Mouse (Mus musculus) induced T-regulatory cell, adult 2 months (primary cell): ENCODE results near the gene Slc22a14.
A peak's percentile ranks its signal among the peaks of the same experiment; 100 is the strongest.

Experiments used
- DNase-seq: peaks from one replicate; pipeline ENCODE4 v3.0.0-alpha.2; 2012; ENCODE audit warnings: low read depth

The Slc22a14 gene

DNA sequence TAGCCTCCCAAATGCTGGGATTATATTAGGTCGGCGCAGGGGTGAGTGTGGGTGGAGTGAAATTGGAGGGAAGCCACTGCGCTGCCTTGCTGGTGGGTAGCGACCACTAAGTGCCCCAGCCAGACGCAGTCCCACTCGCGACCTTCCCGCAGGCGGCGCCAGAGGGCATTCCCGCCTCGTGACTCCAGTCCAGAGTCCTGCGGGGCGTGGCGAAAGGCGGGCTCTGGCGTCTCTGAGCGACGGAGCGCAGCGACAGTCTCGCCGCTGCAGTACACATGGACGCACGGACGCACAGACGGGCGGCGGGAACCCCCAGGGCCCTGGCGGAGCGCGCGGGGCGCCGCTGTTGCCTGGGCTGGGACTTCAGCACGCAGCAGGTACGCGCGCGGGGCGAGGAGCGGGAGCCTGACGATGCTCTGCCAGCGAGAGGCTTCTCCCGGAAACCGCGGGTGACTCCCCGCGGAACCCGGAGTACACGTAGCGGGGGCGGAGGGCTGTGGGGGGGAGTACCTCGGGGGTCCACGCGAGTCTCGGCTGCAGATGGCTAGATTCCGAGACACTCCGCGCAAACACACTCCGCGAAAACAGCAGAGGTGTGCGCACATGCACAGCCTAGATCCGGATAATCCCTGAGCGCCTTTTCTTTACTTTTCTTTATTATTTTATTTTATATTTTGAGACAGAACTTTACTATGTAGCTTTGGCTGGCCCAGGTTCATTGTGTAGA lies 7.9 kb downstream of the Slc22a14 start, which contains the start of gene Xylb:
Xylb (plus strand) TSS at position 51 of the 727 bp plus-strand sequence.
- peak; percentile 83 for DNase-seq

GRCm38 (mm10) chr9:119355943-119356342 lies 9.4 kb downstream of the Slc22a14 start:
- DNase-seq, result no peak

DNA sequence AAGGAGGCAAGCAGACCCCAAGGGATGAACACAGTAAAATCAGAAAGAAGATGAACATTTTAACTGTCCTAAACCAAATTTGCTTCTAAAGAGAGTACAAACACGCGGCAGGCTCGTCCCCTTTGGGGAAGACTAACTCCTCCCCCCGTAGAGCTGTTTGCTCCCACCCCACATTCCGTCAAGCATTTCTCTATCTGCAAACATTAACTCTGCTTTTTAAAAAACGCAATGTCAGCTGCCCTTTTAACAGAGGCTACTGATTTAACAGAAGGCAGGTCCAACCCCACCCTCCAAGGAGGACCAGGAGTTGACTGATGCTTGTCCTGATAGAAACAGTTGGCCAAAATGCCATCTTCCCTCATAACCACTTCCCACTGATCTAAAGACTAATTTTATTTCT lies 11.4 kb downstream of the Slc22a14 start:
- DNase-seq, result no peak

DNA sequence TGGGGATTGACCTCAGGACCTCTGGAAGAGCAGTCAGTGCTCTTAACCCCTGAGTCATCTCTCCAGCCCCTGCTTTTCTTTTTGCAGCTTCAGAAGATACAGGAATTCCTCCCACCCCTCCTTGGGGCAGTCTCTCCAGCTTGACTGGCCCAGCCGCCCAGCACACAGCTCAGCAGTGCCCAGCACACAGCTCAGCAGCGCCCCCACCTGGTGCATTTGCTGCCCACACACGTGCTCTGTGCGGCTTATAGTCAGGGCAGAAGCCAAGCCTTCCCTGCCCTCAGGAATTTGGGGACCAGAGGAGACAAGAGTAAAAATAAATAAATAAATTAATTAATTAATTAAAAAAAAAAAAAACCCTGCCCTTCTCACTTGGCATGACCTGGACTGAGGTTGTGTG lies 13.3 kb downstream of the Slc22a14 start:
- peak; percentile 79 for DNase-seq

GRCm38 (mm10) chr9:119350947-119351705 lies 14.2 kb downstream of the Slc22a14 start:
- DNase-seq, result no peak

GRCm38 (mm10) chr9:119350531-119350930 lies 14.8 kb downstream of the Slc22a14 start:
- DNase-seq, result no peak

- DNase-seq, result no peak
These were observed 19.0 kb downstream of the Slc22a14 start for GRCm38 (mm10) chr9:119346376-119346775.

DNA sequence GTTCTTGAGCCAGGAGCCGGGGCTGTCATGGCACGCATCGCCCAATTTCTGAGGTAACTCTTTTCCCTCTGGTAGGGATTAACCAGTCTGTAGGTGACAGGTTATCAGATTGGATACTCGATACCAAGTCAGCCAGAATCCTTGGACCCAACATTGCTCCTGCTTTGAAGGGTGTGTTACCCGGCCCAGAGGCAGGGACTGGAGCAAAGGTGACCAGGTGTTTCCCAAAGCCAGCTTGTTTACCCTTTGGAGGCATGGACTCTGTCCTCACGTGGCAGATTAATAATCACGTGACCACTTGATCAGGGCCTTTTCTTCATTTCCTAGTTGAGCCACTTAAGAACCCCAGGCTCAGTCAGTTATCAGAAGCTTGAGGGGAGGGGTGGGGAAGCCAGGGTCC lies 22.6 kb downstream of the Slc22a14 start:
- no peak for DNase-seq

DNA sequence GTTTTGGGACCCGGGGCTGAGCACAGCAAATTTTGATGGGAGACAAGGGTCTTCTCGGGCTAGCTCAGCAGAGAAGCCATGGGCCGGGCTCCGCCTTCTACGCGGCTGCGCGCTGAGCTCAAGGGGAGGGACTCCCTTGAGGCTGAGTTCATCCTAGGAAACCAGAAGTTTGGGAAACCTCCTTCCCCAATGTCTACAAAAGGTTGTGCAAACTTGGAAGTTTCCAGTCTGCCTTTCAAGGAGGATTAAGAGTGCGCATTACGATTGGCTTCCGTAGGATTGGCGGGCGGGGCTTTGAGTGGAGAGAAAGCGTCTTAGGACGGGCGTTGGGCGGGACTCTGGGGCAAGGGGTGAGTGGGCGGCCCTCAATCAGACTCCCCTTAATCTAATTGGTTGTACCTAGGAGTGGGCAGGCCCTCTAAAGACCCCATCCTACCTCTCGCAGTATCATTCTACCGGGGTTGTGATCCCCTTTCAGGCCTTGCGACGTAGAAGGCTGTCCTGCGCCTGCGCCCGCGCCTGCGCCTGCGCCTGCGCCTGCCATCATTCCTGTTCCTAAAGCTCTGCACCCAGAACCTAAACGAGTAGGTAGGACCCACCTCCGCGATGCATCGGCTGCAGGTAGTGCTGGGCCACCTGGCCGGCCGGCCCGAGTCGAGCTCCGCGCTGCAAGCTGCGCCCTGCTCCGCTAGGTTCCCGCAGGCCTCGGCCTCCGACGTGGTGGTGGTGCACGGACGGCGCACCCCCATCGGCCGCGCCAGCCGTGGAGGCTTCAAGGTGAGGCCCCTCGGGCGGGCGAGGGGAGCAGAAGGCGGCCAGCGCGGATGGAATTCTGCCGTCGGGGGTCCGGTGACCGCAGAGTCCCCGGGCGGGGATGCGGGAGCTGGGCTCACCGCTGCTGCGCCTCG lies 24.2 kb downstream of the Slc22a14 start, which contains the start of gene Myd88:
Myd88 (minus strand) TSS at position 503 of the 908 bp plus-strand sequence.
- peak; percentile 97 for DNase-seq

- no peak for DNase-seq
These were observed 25.2 kb downstream of the Slc22a14 start for GRCm38 (mm10) chr9:119340212-119340580.

DNA sequence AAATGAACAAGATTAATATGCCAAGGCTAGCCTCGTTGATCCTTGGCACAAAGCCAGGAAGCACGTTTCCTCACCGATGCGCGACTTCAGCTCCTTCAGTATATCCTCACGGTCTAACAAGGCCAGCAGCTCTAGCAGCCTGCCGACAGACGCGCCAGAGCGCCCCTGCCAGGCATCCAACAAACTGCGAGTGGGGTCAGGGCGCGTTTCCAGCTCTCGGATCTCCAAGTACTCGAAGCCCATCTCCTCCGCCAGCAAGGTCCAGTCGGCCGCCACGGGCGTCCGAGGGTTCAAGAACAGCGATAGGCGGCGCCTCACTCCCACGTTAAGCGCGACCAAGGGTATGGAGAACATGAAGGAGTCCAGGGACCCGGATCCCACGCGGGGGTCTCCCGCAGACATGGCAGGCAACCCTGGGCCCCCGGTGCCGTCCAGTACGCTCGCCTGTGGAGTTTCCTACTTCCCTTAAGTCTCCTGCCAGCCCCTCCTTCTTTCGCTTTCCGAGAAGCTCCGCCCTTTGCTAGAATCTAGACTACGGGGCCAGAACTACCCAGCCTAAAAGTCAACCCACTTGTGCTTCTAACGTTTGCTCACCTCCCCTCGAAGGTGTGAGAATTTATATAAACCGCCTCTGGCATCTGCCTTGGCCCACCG lies 25.7 kb downstream of the Slc22a14 start, which contains the start of gene Acaa1a:
Acaa1a (plus strand) TSS at position 119 of the 654 bp plus-strand sequence.
- DNase-seq, result peak; percentile 91

DNA sequence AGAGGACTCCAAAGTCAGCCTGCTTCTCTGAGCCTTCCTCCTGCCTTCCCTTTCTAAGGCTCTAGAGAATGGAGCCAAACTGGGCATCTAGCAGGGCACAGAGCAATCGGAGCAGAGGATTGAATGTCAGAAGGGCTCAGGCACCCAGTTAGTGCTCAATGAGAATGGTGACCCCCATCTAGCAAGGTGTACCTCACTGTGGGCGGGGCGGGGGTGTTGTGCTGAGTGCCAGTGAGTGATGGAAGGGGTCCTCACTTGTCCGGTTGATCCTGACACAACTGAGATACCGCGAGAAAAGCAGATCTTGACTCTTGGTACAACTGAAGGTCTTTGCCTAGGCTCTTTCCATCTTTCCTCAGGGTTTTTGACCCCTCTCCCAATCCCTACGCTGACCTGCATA lies 26.2 kb downstream of the Slc22a14 start:
- DNase-seq, result no peak

DNA sequence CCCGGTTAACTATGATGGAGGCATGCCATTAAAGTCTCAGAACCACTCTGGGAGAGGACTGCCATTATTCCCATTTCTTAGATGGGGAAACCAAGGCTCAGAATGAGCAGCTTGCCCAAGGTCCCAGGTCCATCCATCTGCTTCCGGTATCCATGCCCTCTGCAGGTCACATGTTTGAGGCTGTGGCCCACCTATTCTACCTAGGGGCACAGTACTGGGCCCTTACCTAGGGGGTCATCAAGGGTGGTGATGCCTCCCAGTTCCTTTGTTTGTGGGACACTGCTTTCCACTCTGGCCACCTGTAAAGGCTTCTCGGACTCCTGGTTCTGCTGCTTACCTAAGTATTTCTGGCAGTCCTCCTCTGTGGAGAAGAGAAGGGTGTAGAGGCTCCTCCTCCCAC lies 27.0 kb downstream of the Slc22a14 start:
- DNase-seq, result no peak

GRCm38 (mm10) chr9:119337842-119338241 lies 27.5 kb downstream of the Slc22a14 start:
- no peak for DNase-seq

DNA sequence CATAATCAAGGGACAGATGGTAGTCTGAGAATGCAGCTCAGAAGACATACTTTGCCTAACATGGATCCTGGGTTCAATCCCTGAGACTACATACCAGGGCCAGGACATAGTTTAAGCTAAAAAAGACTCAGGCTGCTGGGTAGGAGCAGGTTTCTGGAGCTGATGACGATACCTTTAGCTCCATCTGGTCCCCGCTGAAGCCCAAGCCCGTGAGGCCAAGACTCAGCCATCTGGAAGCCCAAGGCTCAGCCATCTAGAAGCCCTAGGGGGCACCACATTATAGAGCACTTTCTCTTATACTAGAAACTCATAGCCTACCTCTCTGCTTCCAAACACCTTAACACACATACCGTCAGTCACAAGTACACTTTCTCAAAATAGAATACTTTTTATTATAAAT lies 29.8 kb downstream of the Slc22a14 start:
- no peak for DNase-seq

DNA sequence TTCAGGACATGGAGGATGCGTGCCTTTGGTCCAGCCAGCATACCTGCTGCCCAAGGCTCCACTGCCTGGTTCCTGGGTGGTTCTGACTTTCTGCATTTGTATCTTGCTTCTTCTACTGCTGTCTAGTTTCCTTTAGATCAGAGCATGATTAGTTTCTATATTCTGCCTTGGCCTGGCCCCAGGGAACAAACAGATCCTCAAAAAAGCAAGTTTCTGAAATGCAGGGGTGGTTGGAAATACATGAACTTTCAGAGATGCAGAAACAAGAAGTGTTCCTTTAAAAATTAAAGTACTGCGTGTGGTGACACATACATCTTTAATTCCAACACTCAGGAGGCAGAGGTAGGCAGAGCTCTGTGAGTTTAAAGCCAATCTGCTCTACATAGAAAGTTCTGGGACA lies 30.5 kb downstream of the Slc22a14 start:
- DNase-seq, result no peak

DNA sequence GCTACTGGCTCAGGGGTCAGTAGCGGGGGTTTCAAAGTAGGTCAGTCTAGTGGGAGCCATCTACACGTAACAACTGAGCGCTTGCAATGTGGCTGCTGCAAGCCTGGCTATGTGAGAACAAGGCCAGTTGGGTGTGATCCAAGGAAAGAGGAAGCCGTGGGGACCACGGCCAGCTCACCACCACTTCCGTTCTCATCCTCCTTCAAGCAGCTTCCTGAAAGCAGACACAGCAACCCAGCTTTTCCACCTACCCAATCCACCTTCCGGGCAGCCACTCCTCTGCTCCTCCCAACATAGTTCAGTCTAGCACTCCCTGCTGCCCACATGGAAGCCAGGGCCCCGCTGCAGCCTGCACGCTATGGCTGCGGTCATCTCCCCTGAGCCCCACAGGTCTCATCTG lies 31.0 kb downstream of the Slc22a14 start:
- peak; percentile 46 for DNase-seq

DNA sequence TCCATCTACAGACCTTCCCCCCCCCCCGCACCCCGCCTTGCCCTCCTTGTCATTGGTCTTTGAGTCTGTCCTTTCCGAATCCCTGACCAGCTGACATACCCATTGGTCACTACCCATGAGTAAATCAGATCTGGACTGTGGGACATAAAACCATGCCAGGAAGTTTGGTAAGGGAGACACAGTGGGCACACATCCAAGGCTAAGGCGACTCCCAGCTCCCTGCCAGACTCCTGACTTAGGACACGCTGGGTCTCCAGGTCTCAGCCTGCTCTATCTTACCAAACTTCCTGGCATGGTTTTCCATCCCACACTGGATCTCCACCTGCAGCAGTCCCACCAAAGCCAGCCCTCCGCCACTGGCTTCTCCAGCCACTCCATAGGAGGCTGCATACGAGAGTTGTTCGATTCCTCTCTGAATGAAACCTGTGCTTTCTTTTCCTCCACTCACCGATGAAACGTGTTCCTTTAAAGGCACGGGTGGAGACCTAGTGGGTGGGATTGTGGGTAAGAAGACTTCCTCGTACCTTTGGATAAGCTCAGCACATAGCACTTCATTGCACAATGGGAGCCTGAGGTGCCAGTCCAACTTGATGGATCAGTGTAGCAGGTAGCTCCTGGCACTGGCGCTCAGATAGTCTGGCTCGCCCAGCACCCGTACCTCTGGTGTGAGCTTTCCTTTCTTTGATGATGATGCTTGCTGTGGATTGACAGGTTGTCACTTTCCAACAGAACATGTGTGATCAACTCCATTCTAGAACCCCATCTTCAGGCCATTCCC lies 35.0 kb downstream of the Slc22a14 start:
- DNase-seq, result no peak

DNA sequence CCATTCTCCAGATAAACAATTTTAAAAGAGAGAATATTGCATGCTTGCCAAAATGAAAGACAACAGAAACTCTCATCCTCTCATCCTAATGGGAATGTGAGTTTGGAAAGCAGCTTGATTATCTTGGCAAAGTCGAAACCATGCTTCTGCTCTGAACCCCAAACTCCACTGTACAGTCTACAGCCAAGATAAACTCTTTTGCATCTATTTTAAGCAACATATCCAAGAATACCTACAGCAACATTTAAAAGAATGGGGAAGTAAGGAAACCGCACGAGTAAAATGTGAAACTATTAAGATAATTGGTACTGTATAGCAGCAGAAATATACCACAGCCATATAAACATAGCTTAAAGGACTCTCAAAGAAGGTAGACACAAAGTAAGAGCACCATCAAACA lies 36.9 kb downstream of the Slc22a14 start:
- DNase-seq, result no peak

- DNase-seq, result no peak
These were observed 41.2 kb downstream of the Slc22a14 start for GRCm38 (mm10) chr9:119324130-119324529.

- DNase-seq, result no peak
These were observed 42.1 kb downstream of the Slc22a14 start for GRCm38 (mm10) chr9:119323260-119323645.
